22 mouse cellular contexts compared by ENCODE assay signal in genomic region chr3:101170037-101171019, GRCm38 (mm10).
A peak's percentile ranks its signal among the peaks of the same experiment; 100 is the strongest.
DNase-seq lines count a peak whose midpoint lies in the region; ATAC-seq and TF ChIP-seq lines count a peak whose summit lies in the region.
"Had no signal": no experiment of that assay in that cellular context is flagged by ENCODE, and none has a peak within 500 bp of the region (broad histone marks: within the 10 kb centered on the region; RNA-seq: fewer than 3 reads in every experiment).

No protein-coding gene starts in this region.

- no peak overlapping the region for H3K4me3 ChIP-seq in stomach, embryonic 14.5 days (ENCODE audit: low read depth, low read length)
- no peak overlapping the region for H3K4me3 ChIP-seq in stomach, postnatal 0 days (ENCODE audit: low read depth, low read length)
- H3K4me3 ChIP-seq in embryonic facial prominence, embryonic 11.5 days (ENCODE audit: low read depth, low read length), result no peak overlapping the region
- H3K4me3 ChIP-seq in liver, postnatal 0 days (ENCODE audit: low read depth, low read length), result no peak overlapping the region
- H3K4me3 ChIP-seq: forebrain, embryonic 12.5 days; hindbrain, embryonic 12.5 days; limb, embryonic 13.5 days; megakaryocyte, embryonic 14.5 days had no signal

- H3K27me3 ChIP-seq in stomach, embryonic 14.5 days (ENCODE audit: control insufficient read depth, insufficient read depth, low read length), result no peaks in the 10 kb centered on the region
- H3K27me3 ChIP-seq in stomach, postnatal 0 days (ENCODE audit: control insufficient read depth, insufficient read depth, low read length), result no peaks in the 10 kb centered on the region
- no peaks in the 10 kb centered on the region for H3K27me3 ChIP-seq in embryonic facial prominence, embryonic 11.5 days (ENCODE audit: control insufficient read depth, insufficient read depth, low read length)
- H3K27me3 ChIP-seq in liver, postnatal 0 days (ENCODE audit: insufficient read depth, low read length), result no peaks in the 10 kb centered on the region
- H3K27me3 ChIP-seq: forebrain, embryonic 12.5 days; hindbrain, embryonic 12.5 days; limb, embryonic 13.5 days; megakaryocyte, embryonic 14.5 days had no signal

- H3K36me3 ChIP-seq in stomach, embryonic 14.5 days (ENCODE audit: control insufficient read depth, insufficient read depth, low read length), result no peaks in the 10 kb centered on the region
- H3K36me3 ChIP-seq in stomach, postnatal 0 days (ENCODE audit: control insufficient read depth, insufficient read depth, low read length), result no peaks in the 10 kb centered on the region
- H3K36me3 ChIP-seq in embryonic facial prominence, embryonic 11.5 days (replicated peaks; ENCODE audit: control insufficient read depth, insufficient read depth, low read depth, low read length), result no peaks in the 10 kb centered on the region
- H3K36me3 ChIP-seq in liver, postnatal 0 days (replicated peaks; ENCODE audit: insufficient read depth, low read length), result no peaks in the 10 kb centered on the region
- H3K36me3 ChIP-seq: forebrain, embryonic 12.5 days; hindbrain, embryonic 12.5 days; limb, embryonic 13.5 days had no signal

- 60% methylated on average over 15 of the region's 15 CpGs for WGBS in stomach, embryonic 14.5 days
- 70% methylated on average over 15 of the region's 15 CpGs for WGBS in stomach, postnatal 0 days
- WGBS in embryonic facial prominence, embryonic 11.5 days, result 54% methylated on average over 15 of the region's 15 CpGs
- 77% methylated on average over 15 of the region's 15 CpGs for WGBS in liver, postnatal 0 days (ENCODE audit: insufficient replicate concordance)

- H3K4me2 ChIP-seq in stomach, embryonic 14.5 days (replicated peaks; ENCODE audit: low read depth, low read length), result no peak overlapping the region
- no peak overlapping the region for H3K4me2 ChIP-seq in stomach, postnatal 0 days (replicated peaks; ENCODE audit: low read depth)
- H3K4me2 ChIP-seq in embryonic facial prominence, embryonic 11.5 days (ENCODE audit: low read depth, low read length), result no peak overlapping the region
- H3K4me2 ChIP-seq in liver, postnatal 0 days (ENCODE audit: low read depth, low read length), result no peak overlapping the region
- H3K4me2 ChIP-seq: forebrain, embryonic 12.5 days; heart, embryonic 11.5 days; hindbrain, embryonic 12.5 days; limb, embryonic 13.5 days had no signal

- H3K27ac ChIP-seq in stomach, embryonic 14.5 days (ENCODE audit: low read length), result no peak overlapping the region
- no peak overlapping the region for H3K27ac ChIP-seq in stomach, postnatal 0 days (replicated peaks)
- H3K27ac ChIP-seq in embryonic facial prominence, embryonic 11.5 days (replicated peaks; ENCODE audit: low read depth, low read length), result no peak overlapping the region
- no peak overlapping the region for H3K27ac ChIP-seq in liver, postnatal 0 days (ENCODE audit: low read depth)
- H3K27ac ChIP-seq: forebrain, embryonic 12.5 days; hindbrain, embryonic 12.5 days; limb, embryonic 13.5 days; liver, embryonic 14.5 days had no signal

- H3K9ac ChIP-seq in stomach, embryonic 14.5 days (replicated peaks; ENCODE audit: low read depth, low read length), result no peak overlapping the region
- no peak overlapping the region for H3K9ac ChIP-seq in stomach, postnatal 0 days (ENCODE audit: low read length)
- H3K9ac ChIP-seq in embryonic facial prominence, embryonic 11.5 days (replicated peaks; ENCODE audit: low read length), result no peak overlapping the region
- no peak overlapping the region for H3K9ac ChIP-seq in liver, postnatal 0 days (replicated peaks)
- H3K9ac ChIP-seq: forebrain, embryonic 12.5 days; hindbrain, embryonic 12.5 days; limb, embryonic 13.5 days; liver, embryonic 14.5 days had no signal

- peak; percentile 9 for DNase-seq in kidney, postnatal 14 days
- DNase-seq in kidney, postnatal 36 days, result no peak
- no peak for DNase-seq in stomach, postnatal 0 days (ENCODE audit: low spot score)
- peak; percentile 66 for DNase-seq in embryonic facial prominence, embryonic 11.5 days (ENCODE audit: low spot score)
- peak; percentile 66 for DNase-seq in mesoderm, embryonic 11.5 days (ENCODE audit: low read depth, low spot score)
- DNase-seq in thymus, postnatal 25 days, result no peak
- DNase-seq in liver, postnatal 0 days, result no peak
- DNase-seq: adrenal gland, adult 8-10 months; cerebellum, adult 9-11 months; heart, postnatal 10 days; kidney, adult 9 months; layer of hippocampus, postnatal 36 days; retina, postnatal 1 day; thymus, postnatal 4 days had no signal

- no peak for TF ChIP-seq EP300 in stomach, postnatal 0 days (optimal IDR thresholded peaks at IDR 0.05)
- TF ChIP-seq EP300 in liver, postnatal 0 days (IDR thresholded peaks at IDR 0.05; ENCODE audit: low read depth), result no peak

- H3K9me3 ChIP-seq in stomach, embryonic 14.5 days (ENCODE audit: control insufficient read depth, low read depth, low read length), result no peaks in the 10 kb centered on the region
- H3K9me3 ChIP-seq in stomach, postnatal 0 days (ENCODE audit: control insufficient read depth, low read length), result no peaks in the 10 kb centered on the region
- no peaks in the 10 kb centered on the region for H3K9me3 ChIP-seq in embryonic facial prominence, embryonic 11.5 days (replicated peaks; ENCODE audit: control insufficient read depth, low read length)
- no peaks in the 10 kb centered on the region for H3K9me3 ChIP-seq in liver, postnatal 0 days (ENCODE audit: low read length)
- H3K9me3 ChIP-seq: forebrain, embryonic 12.5 days; hindbrain, embryonic 12.5 days; limb, embryonic 13.5 days; megakaryocyte, embryonic 14.5 days had no signal

- ATAC-seq in stomach, embryonic 14.5 days (ENCODE audit: insufficient number of reproducible peaks, insufficient read depth, low FRiP score, low read depth), result peak; percentile 33; the same call in 1 of the 2 replicates
- ATAC-seq in stomach, postnatal 0 days (ENCODE audit: low FRiP score, low TSS enrichment), result no peak
- peak; percentile 56; the same call in 1 of the 2 replicates for ATAC-seq in embryonic facial prominence, embryonic 11.5 days (replicated peaks; ENCODE audit: insufficient number of reproducible peaks, low FRiP score, low TSS enrichment, low read depth)
- ATAC-seq in liver, postnatal 0 days, result no peak
- ATAC-seq: midbrain, embryonic 16.5 days had no signal

- H3K4me1 ChIP-seq in stomach, embryonic 14.5 days (ENCODE audit: control insufficient read depth, insufficient read depth, low read length), result 0 out of 2 replicates have a peak, but pooled peaks cover 5% of the 10 kb centered on the region
- H3K4me1 ChIP-seq in stomach, postnatal 0 days (replicated peaks; ENCODE audit: control insufficient read depth, insufficient read depth), result no peaks in the 10 kb centered on the region
- no peaks in the 10 kb centered on the region for H3K4me1 ChIP-seq in embryonic facial prominence, embryonic 11.5 days (ENCODE audit: control insufficient read depth, insufficient read depth, low read length)
- H3K4me1 ChIP-seq in liver, postnatal 0 days (ENCODE audit: insufficient read depth), result no peaks in the 10 kb centered on the region; the same call in 1 of the 2 replicates
- H3K4me1 ChIP-seq: forebrain, embryonic 12.5 days; limb, embryonic 13.5 days; megakaryocyte, embryonic 14.5 days had no signal

- TF ChIP-seq CTCF in stomach, postnatal 0 days (IDR thresholded peaks at IDR 0.05; ENCODE audit: low read depth), result no peak
- no peak for TF ChIP-seq CTCF in liver, postnatal 0 days (IDR thresholded peaks at IDR 0.05; ENCODE audit: low read depth)

Comparison
In these comparisons a context has a peak if more than half of its experiments do, and no peak if none do; other contexts are left out.
1. DNase-seq: peak in kidney, postnatal 14 days (single experiment), embryonic facial prominence, embryonic 11.5 days (single experiment) and mesoderm, embryonic 11.5 days (single experiment); none in kidney, postnatal 36 days (0 of 2), stomach, postnatal 0 days (single experiment), thymus, postnatal 25 days (single experiment) and liver, postnatal 0 days (single experiment).
2. ATAC-seq: peak in stomach, embryonic 14.5 days (single experiment) and embryonic facial prominence, embryonic 11.5 days (single experiment); none in stomach, postnatal 0 days (single experiment) and liver, postnatal 0 days (single experiment).